Mouse (Mus musculus): ENCODE results near the gene Mettl7a1. TPM values are rescaled to one million over a fixed set of nuclear protein-coding genes. Genes with fewer than 3 reads are reported as not detected.
"Not testable (repeated sequence)": the region's sequence is repeated elsewhere in the genome, so short reads cannot be mapped to it uniquely, and the experiment has no call there.

Mettl7a1 gene
- polyA plus RNA-seq, 1 experiment from 2014 or later = 6.3 TPM

GRCm38 (mm10) chr15:100353399-100353798 is 49.5 kb downstream of the Mettl7a1 start:
- not testable (repeated sequence) for H3K4me1 ChIP-seq; H3K27ac ChIP-seq; H3K4me2 ChIP-seq; ATAC-seq (ENCODE audit: insufficient read depth, low FRiP score, low read depth); H3K27me3 ChIP-seq (replicated peaks); H3K9ac ChIP-seq; H3K9me3 ChIP-seq; H3K36me3 ChIP-seq; H3K4me3 ChIP-seq (replicated peaks)
- WGBS = 90% methylated on average over 22 of the region's 22 CpGs

GRCm38 (mm10) chr15:100355876-100356275 is 51.9 kb downstream of the Mettl7a1 start:
- no peaks in the 10 kb centered on the region for H3K4me1 ChIP-seq
- H3K9ac ChIP-seq = no peak overlapping the region
- no peak for ATAC-seq (ENCODE audit: insufficient read depth, low FRiP score, low read depth)
- H3K9me3 ChIP-seq = no peaks in the 10 kb centered on the region
- no peaks in the 10 kb centered on the region for H3K27me3 ChIP-seq (replicated peaks)
- H3K36me3 ChIP-seq = no peaks in the 10 kb centered on the region
- no peak overlapping the region for H3K27ac ChIP-seq
- H3K4me3 ChIP-seq (replicated peaks) = no peak overlapping the region
- no peak overlapping the region for H3K4me2 ChIP-seq
- 62% methylated on average over 5 of the region's 5 CpGs for WGBS

GRCm38 (mm10) chr15:100364242-100364641 is 60.3 kb downstream of the Mettl7a1 start, which contains the start of gene Higd1c:
Gene Higd1c, plus strand, starts transcription at chr15:100364542.
- Histone ChIP-seq H3K27me3 (replicated peaks) (no peaks in the 10 kb centered on the region), H3K27ac (no peak within 1 kb of the TSS), H3K9ac (no peak within 1 kb of the TSS), H3K36me3 (no peaks in the 10 kb centered on the region), H3K4me3 (replicated peaks) (no peak within 1 kb of the TSS), H3K9me3 (no peaks in the 10 kb centered on the region), H3K4me2 (no peak within 1 kb of the TSS), H3K4me1 (no peaks in the 10 kb centered on the region)
- ATAC-seq (ENCODE audit: insufficient read depth, low FRiP score, low read depth) = no peak
- 63% methylated on average over 7 of the region's 7 CpGs for WGBS

GRCm38 (mm10) chr15:100365967-100366366 is 62.0 kb downstream of the Mettl7a1 start:
- H3K27me3 ChIP-seq (replicated peaks); H3K9ac ChIP-seq; ATAC-seq (ENCODE audit: insufficient read depth, low FRiP score, low read depth); H3K4me2 ChIP-seq; H3K27ac ChIP-seq; H3K9me3 ChIP-seq; H3K4me3 ChIP-seq (replicated peaks); H3K36me3 ChIP-seq; H3K4me1 ChIP-seq: not testable (repeated sequence)
- 63% methylated on average over 9 of the region's 9 CpGs for WGBS

GRCm38 (mm10) chr15:100367119-100367518 is 63.2 kb downstream of the Mettl7a1 start:
- no peaks in the 10 kb centered on the region for H3K36me3 ChIP-seq
- no peaks in the 10 kb centered on the region for H3K9me3 ChIP-seq
- no peaks in the 10 kb centered on the region for H3K4me1 ChIP-seq
- H3K4me3 ChIP-seq (replicated peaks) = no peak overlapping the region
- WGBS = 63% methylated on average over 7 of the region's 7 CpGs
- no peak overlapping the region for H3K4me2 ChIP-seq
- ATAC-seq (ENCODE audit: insufficient read depth, low FRiP score, low read depth) = no peak
- H3K9ac ChIP-seq = no peak overlapping the region
- no peak overlapping the region for H3K27ac ChIP-seq
- H3K27me3 ChIP-seq (replicated peaks) = no peaks in the 10 kb centered on the region

GRCm38 (mm10) chr15:100375066-100375465 is 71.1 kb downstream of the Mettl7a1 start:
- no peak overlapping the region for H3K9ac ChIP-seq
- no peaks in the 10 kb centered on the region for H3K9me3 ChIP-seq
- no peaks in the 10 kb centered on the region for H3K4me1 ChIP-seq
- 33% methylated on average over 5 of the region's 5 CpGs for WGBS
- H3K27me3 ChIP-seq (replicated peaks) = no peaks in the 10 kb centered on the region
- no peak overlapping the region for H3K27ac ChIP-seq
- H3K4me2 ChIP-seq = no peak overlapping the region
- H3K36me3 ChIP-seq = no peaks in the 10 kb centered on the region
- no peak overlapping the region for H3K4me3 ChIP-seq (replicated peaks)
- ATAC-seq (ENCODE audit: insufficient read depth, low FRiP score, low read depth) = no peak

GRCm38 (mm10) chr15:100377847-100378505 is 74.0 kb downstream of the Mettl7a1 start:
- not testable (repeated sequence) for H3K9me3 ChIP-seq; H3K27me3 ChIP-seq (replicated peaks); H3K4me2 ChIP-seq; H3K9ac ChIP-seq; ATAC-seq (ENCODE audit: insufficient read depth, low FRiP score, low read depth); H3K36me3 ChIP-seq; H3K4me1 ChIP-seq; H3K27ac ChIP-seq; H3K4me3 ChIP-seq (replicated peaks)
- 47% methylated on average over 4 of the region's 9 CpGs for WGBS

Other genes starting within 250 kb of the Mettl7a1 start
- gene Atf1, start 76.3 kb upstream of the Mettl7a1 start, polyA plus RNA-seq (2015; fragmentation: Nextera tagmentation; extraction: Ambion mirVana) = 46.9 and 52.6 TPM in 2 replicates
- 0.15 and 0.28 TPM in 2 replicates for gene Tmprss12, start 23.3 kb upstream of the Mettl7a1 start, polyA plus RNA-seq (2015; fragmentation: Nextera tagmentation; extraction: Ambion mirVana)
- not detected in 2 replicates for gene Mettl7a3, start 30.8 kb downstream of the Mettl7a1 start, polyA plus RNA-seq (2015; fragmentation: Nextera tagmentation; extraction: Ambion mirVana)
- gene Methig1, start 49.0 kb downstream of the Mettl7a1 start, polyA plus RNA-seq (2015; fragmentation: Nextera tagmentation; extraction: Ambion mirVana) = 0.14 and 0.24 TPM in 2 replicates
- gene Mettl7a2, start 49.1 kb downstream of the Mettl7a1 start, polyA plus RNA-seq (2015; fragmentation: Nextera tagmentation; extraction: Ambion mirVana) = not detected in 2 replicates
- gene Higd1c, start 60.4 kb downstream of the Mettl7a1 start, polyA plus RNA-seq (2015; fragmentation: Nextera tagmentation; extraction: Ambion mirVana) = not detected in 2 replicates
- gene Gm5475, start 118.0 kb downstream of the Mettl7a1 start, polyA plus RNA-seq (2015; fragmentation: Nextera tagmentation; extraction: Ambion mirVana) = 0.05 and 0.12 TPM in 2 replicates
- 24.0 and 25.8 TPM in 2 replicates for gene Slc11a2, start 120.9 kb downstream of the Mettl7a1 start, polyA plus RNA-seq (2015; fragmentation: Nextera tagmentation; extraction: Ambion mirVana)
- gene Letmd1, start 164.9 kb downstream of the Mettl7a1 start, polyA plus RNA-seq (2015; fragmentation: Nextera tagmentation; extraction: Ambion mirVana) = 25.5 and 30.3 TPM in 2 replicates
- 9.2 and 9.3 TPM in 2 replicates for gene Csrnp2, start 191.3 kb downstream of the Mettl7a1 start, polyA plus RNA-seq (2015; fragmentation: Nextera tagmentation; extraction: Ambion mirVana)
- gene Tfcp2, start 247.9 kb downstream of the Mettl7a1 start, polyA plus RNA-seq (2015; fragmentation: Nextera tagmentation; extraction: Ambion mirVana) = 22.5 and 25.9 TPM in 2 replicates

Measured in stomach, embryonic 15.5 days (tissue).